Mouse (Mus musculus) erythroblast, embryonic 14.5 days (primary cell): ENCODE results near the gene Cdk14. TPM values are rescaled to one million over a fixed set of nuclear protein-coding genes. Genes with fewer than 3 reads are reported as not detected.

Experiments used
- H3K27me3 ChIP-seq: 2 replicates; pipeline ENCODE4 v1.6.1; 2012; ENCODE audit warnings: inconsistent platforms; ENCODE audit not compliant: control insufficient read depth
- H3K36me3 ChIP-seq: 2 replicates; pipeline ENCODE4 v1.6.1; 2012; ENCODE audit warnings: mild to moderate bottlenecking, inconsistent platforms; ENCODE audit not compliant: control insufficient read depth
- H3K4me1 ChIP-seq: 2 replicates; pipeline ENCODE4 v1.6.1; 2012; ENCODE audit warnings: inconsistent platforms; ENCODE audit not compliant: control insufficient read depth
- H3K4me3 ChIP-seq: replicated peaks from 2 replicates; pipeline ENCODE3; 2012; ENCODE audit warnings: moderate library complexity, mild to moderate bottlenecking, inconsistent platforms
- H3K9me3 ChIP-seq: 2 replicates; pipeline ENCODE4 v1.6.1; 2012; ENCODE audit warnings: low read length, inconsistent platforms, mixed read lengths; ENCODE audit not compliant: control insufficient read depth
- GATA1 ChIP-seq: IDR thresholded peaks from 2 replicates; pipeline ENCODE4 v1.6.1; 2012; ENCODE audit warnings: low read length, inconsistent platforms, mixed read lengths
- TAL1 ChIP-seq: IDR thresholded peaks from 3 replicates; pipeline ENCODE4 v1.6.1; 2012; ENCODE audit warnings: low read length, inconsistent platforms, mixed read lengths
- polyA plus RNA-seq: library from polyadenylated mRNA; stranded (reverse); fragments of >175 nt; gene quantifications from 2 replicates; pipeline ENCODE4 v1.2.3, GENCODE M21; 2012

Gene Cdk14
- polyA plus RNA-seq, 1 experiment = not detected

DNA sequence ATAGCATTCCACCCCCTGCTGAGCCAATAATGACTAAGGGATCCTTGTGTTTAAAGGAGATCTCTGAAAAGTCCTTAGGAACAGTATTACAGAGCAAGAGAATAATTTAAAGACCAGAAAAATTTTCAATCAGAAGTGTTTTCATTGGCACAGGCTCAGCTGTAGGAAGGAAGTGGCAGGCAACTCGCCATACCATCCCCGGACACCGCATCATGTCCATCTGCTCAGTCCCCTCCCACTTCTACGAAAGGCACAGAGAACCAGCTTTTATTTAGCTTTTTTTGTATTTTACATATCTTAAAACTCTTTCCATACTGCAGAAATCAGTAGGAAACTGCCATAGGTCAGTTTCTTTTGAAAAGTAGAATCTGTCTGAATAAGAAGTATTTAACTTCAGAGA lies 440.6 kb downstream of the Cdk14 start:
- H3K9me3 ChIP-seq = no peaks in the 10 kb centered on the region
- H3K4me3 ChIP-seq = no peak overlapping the region
- TF ChIP-seq GATA1 (no peak), TAL1 (no peak)
- no peaks in the 10 kb centered on the region for H3K4me1 ChIP-seq
- H3K27me3 ChIP-seq = no peaks in the 10 kb centered on the region
- no peaks in the 10 kb centered on the region for H3K36me3 ChIP-seq

DNA sequence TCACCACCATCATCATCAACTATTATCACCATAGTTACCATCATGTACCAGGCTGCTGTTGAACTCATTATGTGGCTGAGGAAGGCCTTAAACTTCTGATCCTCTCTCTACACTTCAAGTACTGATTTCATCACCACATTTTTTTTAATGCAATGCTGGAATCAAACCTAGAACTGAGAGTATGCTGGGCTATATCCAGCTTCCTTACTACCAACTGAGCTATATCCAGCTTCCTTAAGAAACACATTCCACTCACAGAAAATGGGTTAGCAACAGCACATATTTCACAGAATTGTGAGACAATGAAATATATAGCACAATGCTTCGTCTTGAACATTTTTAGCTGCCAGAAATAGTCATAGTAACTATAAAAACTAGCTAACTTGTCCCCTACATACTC lies 446.7 kb downstream of the Cdk14 start:
- TF ChIP-seq TAL1 = no peak
- no peak for TF ChIP-seq GATA1
- H3K27me3 ChIP-seq = no peaks in the 10 kb centered on the region
- H3K4me3 ChIP-seq = no peak overlapping the region
- H3K4me1 ChIP-seq = no peaks in the 10 kb centered on the region
- H3K36me3 ChIP-seq = no peaks in the 10 kb centered on the region
- no peaks in the 10 kb centered on the region for H3K9me3 ChIP-seq

DNA sequence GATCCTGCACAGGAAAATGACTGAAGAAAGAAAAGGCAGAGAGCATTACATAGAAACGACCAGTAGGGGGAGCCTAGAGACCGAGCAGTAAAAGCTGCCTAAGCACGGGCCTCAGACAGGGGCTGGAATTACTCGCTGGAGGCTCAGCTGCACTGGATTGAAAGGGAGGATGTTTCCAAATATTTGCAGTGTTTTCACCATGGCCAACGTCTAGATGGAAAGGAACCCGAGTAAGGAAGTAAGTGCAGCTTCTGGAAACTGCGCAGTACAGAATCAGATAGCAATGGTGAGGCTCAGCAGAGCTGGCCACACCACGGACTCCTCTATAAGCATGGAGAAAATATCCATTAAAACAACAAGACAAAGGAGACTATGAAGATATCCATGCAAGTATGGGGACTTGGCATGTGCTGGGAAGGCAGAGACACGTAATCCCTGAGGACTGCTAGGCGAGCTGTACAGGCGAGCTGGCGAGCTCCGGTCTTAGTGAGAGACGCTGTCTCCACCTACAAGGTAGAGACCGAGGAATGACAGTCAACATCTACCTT lies 458.0 kb downstream of the Cdk14 start:
- TF ChIP-seq TAL1 (no peak), GATA1 (no peak)
- Histone ChIP-seq H3K27me3 (no peaks in the 10 kb centered on the region), H3K4me3 (no peak overlapping the region), H3K4me1 (no peaks in the 10 kb centered on the region), H3K9me3 (no peaks in the 10 kb centered on the region), H3K36me3 (no peaks in the 10 kb centered on the region)

DNA sequence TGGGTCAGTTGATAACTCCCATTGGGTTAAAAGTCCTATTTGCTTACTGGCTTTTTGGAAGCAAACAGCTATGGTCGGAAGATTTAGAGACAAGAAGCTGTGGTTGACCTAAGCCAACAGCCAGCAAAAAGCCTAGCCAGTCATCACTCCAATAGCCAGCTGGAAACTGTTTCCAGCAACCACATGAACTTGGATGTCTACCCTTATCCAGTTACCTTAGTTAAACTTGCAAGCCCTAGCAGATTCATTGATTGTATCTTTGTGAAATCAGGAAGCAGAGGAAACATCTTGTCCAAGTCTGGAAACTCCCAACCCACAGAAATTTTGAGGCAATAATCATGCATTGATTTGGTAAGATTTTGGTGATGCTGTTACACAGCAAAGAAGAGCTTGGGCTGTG lies 458.5 kb downstream of the Cdk14 start:
- Histone ChIP-seq H3K36me3 (no peaks in the 10 kb centered on the region), H3K27me3 (no peaks in the 10 kb centered on the region), H3K9me3 (no peaks in the 10 kb centered on the region), H3K4me1 (no peaks in the 10 kb centered on the region), H3K4me3 (no peak overlapping the region)
- TF ChIP-seq GATA1 (no peak), TAL1 (no peak)

DNA sequence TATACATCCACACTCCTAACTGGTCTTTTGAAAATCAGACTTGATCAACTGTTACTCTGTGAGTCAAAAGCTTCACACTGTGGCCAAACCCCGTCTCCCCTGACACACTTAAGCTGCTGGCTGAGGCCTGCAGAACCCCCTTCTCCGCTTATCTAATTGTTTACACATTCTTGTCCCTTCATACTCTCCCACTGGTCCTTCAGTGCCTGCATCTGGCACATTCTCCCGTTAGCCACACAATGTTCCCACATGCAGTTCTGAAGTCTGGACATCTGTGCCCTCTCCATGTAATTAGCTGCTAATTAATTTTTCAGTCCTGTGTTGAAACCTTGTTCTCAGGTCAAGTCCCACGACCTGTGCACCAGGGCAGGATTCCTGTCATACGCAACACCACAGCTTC lies 460.7 kb downstream of the Cdk14 start:
- Histone ChIP-seq H3K27me3 (no peaks in the 10 kb centered on the region), H3K4me1 (no peaks in the 10 kb centered on the region), H3K9me3 (no peaks in the 10 kb centered on the region), H3K36me3 (no peaks in the 10 kb centered on the region), H3K4me3 (no peak overlapping the region)
- no peak for TF ChIP-seq GATA1
- TF ChIP-seq TAL1 = no peak

DNA sequence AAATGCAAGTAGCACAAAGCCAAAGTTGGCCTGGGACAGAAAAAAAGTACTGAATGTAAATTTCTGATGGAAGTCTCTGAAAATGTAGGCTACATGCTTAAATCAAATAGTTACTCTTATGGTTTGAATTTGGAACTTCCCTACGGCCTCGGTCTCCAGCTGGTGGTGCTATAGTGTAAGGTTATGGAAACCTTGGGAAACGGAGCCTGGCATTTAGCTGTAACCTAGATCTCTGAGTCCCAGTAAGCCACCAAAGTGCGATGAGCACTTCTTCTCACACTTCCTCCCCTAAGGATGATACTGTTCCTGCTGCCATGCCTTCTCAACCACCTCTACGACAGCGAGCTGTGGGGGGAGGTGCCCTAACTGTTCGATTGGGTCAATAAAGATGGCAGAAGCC lies 464.1 kb downstream of the Cdk14 start:
- TF ChIP-seq TAL1 (no peak), GATA1 (no peak)
- Histone ChIP-seq H3K4me1 (no peaks in the 10 kb centered on the region), H3K27me3 (no peaks in the 10 kb centered on the region), H3K36me3 (no peaks in the 10 kb centered on the region), H3K4me3 (no peak overlapping the region), H3K9me3 (no peaks in the 10 kb centered on the region)

DNA sequence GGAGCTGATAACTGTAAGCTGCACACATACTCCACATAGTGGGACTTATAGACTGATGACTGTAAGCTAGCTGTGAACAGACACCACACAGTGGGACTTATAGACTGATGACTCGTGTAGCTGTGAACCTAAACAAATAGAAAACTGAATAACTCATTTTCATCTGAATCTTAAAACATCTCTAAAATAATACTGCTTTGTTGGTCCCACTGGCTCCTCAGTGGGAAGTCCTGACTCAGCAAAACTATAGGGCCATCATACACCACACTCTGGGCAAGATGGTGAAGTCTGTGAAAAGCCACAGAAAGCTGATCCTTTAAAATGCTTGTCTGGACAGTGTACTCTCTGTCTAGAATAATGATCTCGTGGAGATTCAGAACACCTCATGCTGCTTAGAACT lies 464.7 kb downstream of the Cdk14 start:
- Histone ChIP-seq H3K4me3 (no peak overlapping the region), H3K9me3 (no peaks in the 10 kb centered on the region), H3K27me3 (no peaks in the 10 kb centered on the region), H3K36me3 (no peaks in the 10 kb centered on the region), H3K4me1 (no peaks in the 10 kb centered on the region)
- TF ChIP-seq GATA1 = no peak
- no peak for TF ChIP-seq TAL1

DNA sequence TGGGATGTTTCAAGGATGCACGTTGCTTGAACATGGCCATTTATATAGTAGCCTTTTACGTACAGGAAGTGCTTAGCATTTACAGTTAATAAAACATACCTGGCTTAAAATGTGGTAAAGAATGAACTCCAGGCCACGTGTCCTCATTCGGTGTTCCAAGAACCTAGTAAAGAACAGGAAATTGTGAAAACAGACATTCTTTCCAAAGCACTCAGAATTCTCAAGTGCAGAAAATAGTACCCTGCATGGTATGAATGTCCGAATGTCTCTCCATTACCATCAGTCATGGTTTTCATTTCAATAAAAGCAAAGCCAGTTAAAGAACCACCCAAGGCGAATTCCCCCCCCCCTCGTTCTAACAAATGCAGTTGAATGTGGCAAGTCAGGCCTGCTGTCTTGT lies 470.7 kb downstream of the Cdk14 start:
- no peak overlapping the region for H3K4me3 ChIP-seq
- no peaks in the 10 kb centered on the region for H3K36me3 ChIP-seq
- H3K9me3 ChIP-seq = no peaks in the 10 kb centered on the region
- TF ChIP-seq TAL1 (no peak), GATA1 (no peak)
- H3K27me3 ChIP-seq = no peaks in the 10 kb centered on the region
- H3K4me1 ChIP-seq = no peaks in the 10 kb centered on the region

DNA sequence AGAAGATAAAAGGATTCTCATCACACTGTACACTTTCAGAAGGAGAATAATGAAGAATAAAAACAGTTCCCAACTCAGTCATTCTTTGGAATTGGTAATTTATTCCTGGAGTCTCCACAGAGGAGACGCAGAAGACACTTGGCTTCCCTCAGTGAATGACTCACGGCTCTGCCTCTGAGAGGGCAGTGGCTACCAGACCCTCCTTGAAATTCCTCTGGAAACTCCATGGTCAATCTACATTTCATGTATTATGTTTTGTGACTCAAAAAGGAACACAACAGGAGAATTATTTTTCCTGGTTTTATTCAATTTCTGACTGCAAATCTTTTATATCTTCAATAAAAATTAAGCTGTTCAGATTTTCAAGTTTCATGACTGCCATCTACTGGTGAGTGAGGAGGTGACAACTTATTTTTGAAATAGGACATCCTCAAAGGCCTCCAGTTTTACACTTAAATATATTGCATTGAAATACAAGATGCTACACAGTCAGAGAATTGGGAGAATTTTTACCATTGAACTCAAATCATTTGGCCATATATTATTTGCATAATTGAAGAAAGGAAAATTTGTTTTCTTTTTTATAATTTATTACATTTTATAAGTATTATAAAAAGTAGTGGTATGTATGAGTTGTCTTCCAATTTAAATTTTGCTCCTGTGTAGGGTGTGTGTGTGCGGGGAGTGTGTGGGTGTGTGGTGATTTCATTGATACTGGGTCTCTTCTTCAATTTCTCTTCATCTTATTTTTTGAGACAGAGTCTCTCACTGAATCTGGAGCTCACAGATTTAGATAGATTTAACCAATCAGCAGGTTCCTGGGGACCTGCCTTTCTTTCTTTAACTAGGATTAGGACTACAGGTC lies 471.8 kb downstream of the Cdk14 start:
- no peaks in the 10 kb centered on the region for H3K9me3 ChIP-seq
- H3K4me1 ChIP-seq = no peaks in the 10 kb centered on the region
- no peaks in the 10 kb centered on the region for H3K36me3 ChIP-seq
- no peak for TF ChIP-seq TAL1
- no peak for TF ChIP-seq GATA1
- no peak overlapping the region for H3K4me3 ChIP-seq
- H3K27me3 ChIP-seq = no peaks in the 10 kb centered on the region
